Mouse (Mus musculus) lung, embryonic 14.5 days (tissue): ENCODE measurements around the gene Os9. TPM values are rescaled to one million over a fixed set of nuclear protein-coding genes. Genes with fewer than 3 reads are reported as not detected.

Source experiments
- ATAC-seq: fragments of 200-750 bp; cut with Nextera tagmentation; 2 replicates; pipeline ENCODE4 v1.8.0; 2017; ENCODE audit warnings: mild to moderate bottlenecking, moderate TSS enrichment, moderate library complexity; ENCODE audit not compliant: insufficient read depth
- DNase-seq: peaks from one replicate; pipeline ENCODE4 v3.0.0-alpha.2; 2015
- H3K27ac ChIP-seq: fragments of 300-500 bp; sonication (generic); 2 replicates; pipeline ENCODE4 v1.5.1; 2014; ENCODE audit warnings: low read depth, mild to moderate bottlenecking, moderate library complexity
- H3K27me3 ChIP-seq: fragments of 300-500 bp; sonication (generic); 2 replicates; pipeline ENCODE4 v1.6.1; 2014; ENCODE audit warnings: low read length, control low read depth; ENCODE audit not compliant: insufficient read depth
- H3K36me3 ChIP-seq: fragments of 300-500 bp; sonication (generic); 2 replicates; pipeline ENCODE4 v1.6.1; 2014; ENCODE audit warnings: control low read depth; ENCODE audit not compliant: insufficient read depth
- H3K4me1 ChIP-seq: fragments of 300-500 bp; sonication (generic); 2 replicates; pipeline ENCODE4 v1.6.1; 2014; ENCODE audit warnings: antibody characterized with exemption, control low read depth; ENCODE audit not compliant: insufficient read depth
- H3K4me2 ChIP-seq: fragments of 300-500 bp; sonication (generic); 2 replicates; pipeline ENCODE4 v1.6.1; 2014; ENCODE audit warnings: mild to moderate bottlenecking
- H3K4me3 ChIP-seq: fragments of 300-500 bp; sonication (generic); 2 replicates; pipeline ENCODE4 v1.5.1; 2014; ENCODE audit warnings: low read depth, low read length
- H3K9ac ChIP-seq: fragments of 300-500 bp; sonication (generic); 2 replicates; pipeline ENCODE4 v1.6.1; 2014
- H3K9me3 ChIP-seq: fragments of 300-500 bp; sonication (generic); 2 replicates; pipeline ENCODE4 v1.6.1; 2016; ENCODE audit warnings: low read depth, low read length, control low read depth
- CTCF ChIP-seq: IDR thresholded peaks from 2 replicates; pipeline ENCODE4 v1.5.1; 2016; ENCODE audit warnings: antibody characterized with exemption, low read depth
- WGBS: fragments of 180-500 bp; shearing (Covaris S2); extraction: QIAGEN DNeasy Blood & Tissue Kit; methylation state at CpG from one replicate; pipeline ENCODE4 v1.1.7; 2014; 5-methylcytosine and 5-hydroxymethylcytosine counted together
- polyA plus RNA-seq: library from polyadenylated mRNA; unstranded; fragments of >200 nt; fragmentation: Nextera tagmentation; extraction: Ambion mirVana; gene quantifications from 2 replicates; pipeline ENCODE4 v1.2.1, GENCODE M21; 2014

Os9 gene
- polyA plus RNA-seq, 1 experiment from 2014 or later: 56.8 TPM

- no peaks in the 10 kb centered on the region for H3K27me3 ChIP-seq
- WGBS: 69% methylated on average over 9 of the region's 9 CpGs
- H3K9ac ChIP-seq: peak overlapping the region; percentile 71
- peaks cover 11% of the 10 kb centered on the region; the same call in 1 of the 2 replicates for H3K4me1 ChIP-seq
- H3K4me2 ChIP-seq: peak overlapping the region; percentile 92
- DNase-seq (no peak), ATAC-seq (no peak)
- peak overlapping the region; percentile 61 for H3K4me3 ChIP-seq
- H3K9me3 ChIP-seq: no peaks in the 10 kb centered on the region
- no peak overlapping the region for H3K27ac ChIP-seq
- TF ChIP-seq CTCF: no peak
- peaks cover 26% of the 10 kb centered on the region for H3K36me3 ChIP-seq
Observed at GRCm38 (mm10) chr10:127071203-127071602, 49.7 kb downstream of the Os9 start.

- DNase-seq: peak; percentile 98
- Histone ChIP-seq H3K4me3 (peak within 1 kb of the TSS; percentile 61), H3K27ac (peak within 1 kb of the TSS; percentile 81), H3K36me3 (peaks cover 34% of the 10 kb centered on the region), H3K27me3 (no peaks in the 10 kb centered on the region), H3K9me3 (no peaks in the 10 kb centered on the region), H3K9ac (peak within 1 kb of the TSS; percentile 71), H3K4me1 (peaks cover 11% of the 10 kb centered on the region; the same call in 1 of the 2 replicates), H3K4me2 (peak within 1 kb of the TSS; percentile 92)
- 1% methylated on average over 36 of the region's 36 CpGs for WGBS
- no peak for TF ChIP-seq CTCF
- peak; percentile 90 for ATAC-seq
Observed at GRCm38 (mm10) chr10:127070190-127071121, 50.5 kb downstream of the Os9 start, which contains the start of gene Tspan31. TSS of gene Tspan31 (minus strand) at chr10:127070264.

DNA sequence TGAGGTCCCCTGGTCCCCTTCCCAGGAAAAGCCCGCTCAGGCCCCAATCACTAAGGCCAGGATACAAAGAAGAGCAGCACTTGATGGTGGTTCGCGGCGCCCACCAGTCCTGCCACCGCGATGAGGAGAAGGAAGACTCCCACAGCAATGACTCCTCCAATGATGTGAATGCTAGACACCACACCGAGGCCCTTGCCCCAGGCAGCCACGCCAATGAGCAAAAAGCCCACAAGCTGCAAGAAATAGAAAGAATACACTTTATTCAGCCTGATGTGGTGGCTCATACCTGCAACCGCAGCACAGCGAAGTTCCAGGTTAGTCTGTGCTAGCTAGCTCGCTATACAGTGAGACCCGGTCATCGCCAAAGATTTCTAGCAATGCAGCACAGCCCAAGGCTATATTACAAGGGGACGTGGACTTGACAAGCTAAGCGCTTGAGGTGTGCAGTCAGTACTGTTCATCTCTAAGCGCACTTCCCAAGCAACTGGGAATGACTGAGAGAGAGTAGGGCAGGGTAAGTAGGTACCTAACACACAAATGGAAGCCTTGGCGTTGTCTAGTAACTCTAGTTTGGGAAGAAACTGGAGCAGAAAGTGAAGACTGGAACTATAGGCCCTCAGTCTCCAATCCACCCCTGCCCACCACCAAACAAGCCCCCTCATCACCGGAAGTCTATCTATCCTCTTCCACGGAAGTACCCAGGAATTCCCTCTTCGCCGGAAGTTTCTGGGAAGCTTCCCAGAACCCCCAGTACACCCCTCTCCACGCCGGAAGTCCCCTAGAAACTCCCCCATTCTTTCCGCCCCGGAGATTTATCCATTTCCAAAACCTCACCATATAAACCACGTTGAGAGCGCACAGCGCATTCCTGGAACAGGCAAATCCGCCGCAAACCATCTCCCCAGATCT, 51.4 kb downstream of the Os9 start:
- WGBS: 6% methylated on average over 30 of the region's 30 CpGs
- Histone ChIP-seq H3K27me3 (no peaks in the 10 kb centered on the region), H3K9me3 (no peaks in the 10 kb centered on the region), H3K9ac (peak overlapping the region; percentile 61), H3K27ac (peak overlapping the region; percentile 81), H3K4me1 (peaks cover 15% of the 10 kb centered on the region), H3K36me3 (peaks cover 43% of the 10 kb centered on the region), H3K4me3 (peak overlapping the region; percentile 61), H3K4me2 (peak overlapping the region; percentile 92)
- ATAC-seq (peak; percentile 68), DNase-seq (no peak)
- no peak for TF ChIP-seq CTCF

DNA sequence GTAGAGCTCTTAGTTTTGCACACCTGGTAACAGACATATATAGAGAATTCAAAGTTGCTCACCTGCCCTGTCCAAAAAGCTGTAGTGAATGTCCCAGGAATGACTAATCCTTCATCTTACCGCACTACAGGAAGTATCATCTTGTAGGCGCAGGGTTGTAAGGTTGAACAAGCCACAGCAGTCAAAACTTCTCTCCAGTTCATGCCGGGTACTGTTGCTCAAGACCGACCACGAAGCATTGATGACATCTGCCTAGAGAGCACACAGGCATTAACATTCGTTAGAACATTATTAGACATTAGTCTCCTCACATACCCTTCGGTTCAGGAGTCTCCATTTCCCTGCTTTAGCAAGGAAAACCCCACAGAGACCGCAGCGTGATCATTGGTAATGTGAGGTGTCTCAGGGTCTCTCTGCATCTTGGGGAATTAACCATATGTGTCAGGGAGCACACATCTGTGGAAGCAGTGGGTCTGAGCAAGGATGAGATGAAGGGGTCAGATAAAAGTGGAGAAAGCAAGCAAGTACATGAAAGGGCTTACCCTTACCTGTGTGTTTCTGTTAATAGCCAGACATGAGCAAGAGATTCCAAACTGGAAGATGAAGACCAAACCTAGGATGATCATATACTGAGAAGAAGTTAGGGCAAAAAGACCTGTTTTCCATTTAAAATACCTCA, 52.4 kb downstream of the Os9 start:
- WGBS: 71% methylated on average over 9 of the region's 9 CpGs
- H3K4me3 ChIP-seq: peak overlapping the region; percentile 61

DNA sequence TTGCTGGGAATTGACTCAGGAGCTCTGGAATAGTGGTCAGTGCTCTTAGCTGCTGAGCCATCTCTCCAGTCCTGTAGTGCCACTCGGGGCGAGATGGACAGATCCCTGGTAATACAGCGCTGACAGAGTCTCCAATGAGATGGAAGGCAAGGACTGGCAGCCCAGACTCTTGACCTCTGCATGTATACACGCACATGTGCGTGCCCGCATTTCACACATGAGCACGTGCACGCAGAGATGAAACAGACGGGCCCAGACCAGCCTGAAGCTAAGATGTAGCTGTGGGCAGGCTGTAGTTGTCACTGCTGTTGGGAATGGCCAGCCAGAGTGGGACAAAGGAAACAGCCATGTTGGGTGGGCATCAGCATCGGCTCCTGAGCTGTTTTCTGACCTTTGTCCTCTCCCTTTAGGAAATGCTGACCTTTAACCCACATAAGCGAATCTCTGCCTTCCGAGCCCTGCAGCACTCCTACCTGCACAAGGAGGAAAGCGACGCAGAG, 54.4 kb downstream of the Os9 start:
- H3K4me1 ChIP-seq: peaks cover 18% of the 10 kb centered on the region
- TF ChIP-seq CTCF: no peak
- H3K36me3 ChIP-seq: peaks cover 44% of the 10 kb centered on the region
- no peak overlapping the region for H3K27ac ChIP-seq
- 87% methylated on average over 14 of the region's 14 CpGs for WGBS
- H3K9ac ChIP-seq: no peak overlapping the region
- DNase-seq (no peak), ATAC-seq (no peak)
- H3K9me3 ChIP-seq: no peaks in the 10 kb centered on the region
- no peak overlapping the region for H3K4me2 ChIP-seq
- H3K27me3 ChIP-seq: no peaks in the 10 kb centered on the region
- H3K4me3 ChIP-seq: no peak overlapping the region

More for the DNA sequence above, 52.4 kb downstream of the Os9 start:
- H3K4me2 ChIP-seq: peak overlapping the region; percentile 92
- no peak for TF ChIP-seq CTCF
- DNase-seq: no peak
- peaks cover 15% of the 10 kb centered on the region for H3K4me1 ChIP-seq
- H3K9ac ChIP-seq: peak overlapping the region; percentile 61
- no peaks in the 10 kb centered on the region for H3K27me3 ChIP-seq
- no peak overlapping the region for H3K27ac ChIP-seq
- peaks cover 44% of the 10 kb centered on the region for H3K36me3 ChIP-seq
- ATAC-seq: no peak
- no peaks in the 10 kb centered on the region for H3K9me3 ChIP-seq

DNA sequence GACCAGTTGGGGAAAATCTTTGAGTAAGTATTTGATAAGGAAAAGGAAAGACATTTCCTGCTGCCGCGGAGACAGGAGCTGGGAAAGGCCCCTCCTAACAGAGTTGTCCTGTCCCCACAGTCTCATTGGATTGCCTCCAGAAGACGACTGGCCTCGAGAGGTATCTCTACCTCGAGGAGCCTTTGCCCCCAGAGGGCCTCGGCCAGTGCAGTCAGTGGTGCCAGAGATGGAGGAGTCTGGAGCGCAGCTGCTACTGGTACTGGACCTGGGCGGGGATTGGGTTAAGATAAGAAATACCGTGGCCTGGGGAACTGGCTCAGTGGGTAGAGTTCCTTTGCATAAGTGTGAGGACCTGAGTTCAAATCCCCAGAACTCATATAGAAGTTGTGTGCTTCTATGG, 55.0 kb downstream of the Os9 start:
- TF ChIP-seq CTCF: no peak
- WGBS: 73% methylated on average over 9 of the region's 9 CpGs
- H3K4me3 ChIP-seq: no peak overlapping the region; the same call in 1 of the 2 replicates
- H3K4me2 ChIP-seq: no peak overlapping the region
- no peaks in the 10 kb centered on the region for H3K9me3 ChIP-seq
- H3K27ac ChIP-seq: no peak overlapping the region
- H3K36me3 ChIP-seq: peaks cover 44% of the 10 kb centered on the region
- no peak overlapping the region for H3K9ac ChIP-seq
- no peak for DNase-seq
- peaks cover 18% of the 10 kb centered on the region for H3K4me1 ChIP-seq
- peaks cover 3% of the 10 kb centered on the region for H3K27me3 ChIP-seq
- no peak for ATAC-seq
